Mouse (Mus musculus): ENCODE results near the gene Herc6. TPM values are rescaled to one million over a fixed set of nuclear protein-coding genes. Genes with fewer than 3 reads are reported as not detected.

The Herc6 gene
- polyA plus RNA-seq, 1 experiment = 37.9 TPM

- H3K4me3 ChIP-seq (ENCODE audit: insufficient read depth, low read length) = no peak overlapping the region
- no peak overlapping the region for H3K27ac ChIP-seq (ENCODE audit: insufficient read depth, low read depth, low read length)
- no peak for TF ChIP-seq POLR2A (IDR thresholded peaks at IDR 0.05; ENCODE audit: borderline replicate concordance, low read depth, low read length)
- TF ChIP-seq CTCF (IDR thresholded peaks at IDR 0.05; ENCODE audit: low read depth, low read length) = no peak
- peaks cover 5% of the 10 kb centered on the region for H3K4me1 ChIP-seq (ENCODE audit: control insufficient read depth, insufficient read depth, low read length)
These were observed 66.5 kb downstream of the Herc6 start for GRCm38 (mm10) chr6:57647256-57647655.

GRCm38 (mm10) chr6:57661295-57661694 is 80.5 kb downstream of the Herc6 start:
- Histone ChIP-seq H3K4me1 (ENCODE audit: control insufficient read depth, insufficient read depth, low read length) (no peaks in the 10 kb centered on the region), H3K4me3 (ENCODE audit: insufficient read depth, low read length) (no peak overlapping the region), H3K27ac (ENCODE audit: insufficient read depth, low read depth, low read length) (no peak overlapping the region)
- TF ChIP-seq POLR2A (IDR thresholded peaks at IDR 0.05; ENCODE audit: borderline replicate concordance, low read depth, low read length) (no peak), CTCF (IDR thresholded peaks at IDR 0.05; ENCODE audit: low read depth, low read length) (no peak)

- TF ChIP-seq CTCF (IDR thresholded peaks at IDR 0.05; ENCODE audit: low read depth, low read length) = no peak
- no peak for TF ChIP-seq POLR2A (IDR thresholded peaks at IDR 0.05; ENCODE audit: borderline replicate concordance, low read depth, low read length)
- H3K4me1 ChIP-seq (ENCODE audit: control insufficient read depth, insufficient read depth, low read length) = no peaks in the 10 kb centered on the region
- no peak overlapping the region for H3K4me3 ChIP-seq (ENCODE audit: insufficient read depth, low read length)
- no peak overlapping the region for H3K27ac ChIP-seq (ENCODE audit: insufficient read depth, low read depth, low read length)
These were observed 103.4 kb downstream of the Herc6 start for GRCm38 (mm10) chr6:57684156-57684555.

GRCm38 (mm10) chr6:57691467-57692261 is 110.9 kb downstream of the Herc6 start, which contains the start of gene Pyurf:
Gene Pyurf, minus strand, starts transcription at chr6:57692078.
- TF ChIP-seq POLR2A (IDR thresholded peaks at IDR 0.05; ENCODE audit: borderline replicate concordance, low read depth, low read length) (no peak), CTCF (IDR thresholded peaks at IDR 0.05; ENCODE audit: low read depth, low read length) (no peak)
- H3K4me3 ChIP-seq (ENCODE audit: insufficient read depth, low read length) = peak within 1 kb of the TSS; percentile 95
- peaks cover 2% of the 10 kb centered on the region; the same call in 1 of the 2 replicates for H3K4me1 ChIP-seq (ENCODE audit: control insufficient read depth, insufficient read depth, low read length)
- peak within 1 kb of the TSS; percentile 93 for H3K27ac ChIP-seq (ENCODE audit: insufficient read depth, low read depth, low read length)

- H3K27ac ChIP-seq (ENCODE audit: insufficient read depth, low read depth, low read length) = no peak overlapping the region
These were observed 112.3 kb downstream of the Herc6 start for GRCm38 (mm10) chr6:57693116-57693515.

GRCm38 (mm10) chr6:57701686-57702085 is 120.9 kb downstream of the Herc6 start:
- Histone ChIP-seq H3K27ac (ENCODE audit: insufficient read depth, low read depth, low read length) (no peak overlapping the region), H3K4me3 (ENCODE audit: insufficient read depth, low read length) (no peak overlapping the region), H3K4me1 (ENCODE audit: control insufficient read depth, insufficient read depth, low read length) (peaks cover 5% of the 10 kb centered on the region)
- TF ChIP-seq POLR2A (IDR thresholded peaks at IDR 0.05; ENCODE audit: borderline replicate concordance, low read depth, low read length) = no peak
- no peak for TF ChIP-seq CTCF (IDR thresholded peaks at IDR 0.05; ENCODE audit: low read depth, low read length)

More at GRCm38 (mm10) chr6:57693116-57693515, 112.3 kb downstream of the Herc6 start:
- no peak for TF ChIP-seq CTCF (IDR thresholded peaks at IDR 0.05; ENCODE audit: low read depth, low read length)
- TF ChIP-seq POLR2A (IDR thresholded peaks at IDR 0.05; ENCODE audit: borderline replicate concordance, low read depth, low read length) = no peak
- no peak overlapping the region for H3K4me3 ChIP-seq (ENCODE audit: insufficient read depth, low read length)
- peaks cover 2% of the 10 kb centered on the region; the same call in 1 of the 2 replicates for H3K4me1 ChIP-seq (ENCODE audit: control insufficient read depth, insufficient read depth, low read length)

GRCm38 (mm10) chr6:57702376-57702742 is 121.6 kb downstream of the Herc6 start, which contains the start of gene Lancl2:
Gene Lancl2, plus strand, starts transcription at chr6:57702540.
- Histone ChIP-seq H3K4me1 (ENCODE audit: control insufficient read depth, insufficient read depth, low read length) (peaks cover 7% of the 10 kb centered on the region), H3K27ac (ENCODE audit: insufficient read depth, low read depth, low read length) (peak within 1 kb of the TSS; percentile 89)
- TF ChIP-seq CTCF (IDR thresholded peaks at IDR 0.05; ENCODE audit: low read depth, low read length) (no peak), POLR2A (IDR thresholded peaks at IDR 0.05; ENCODE audit: borderline replicate concordance, low read depth, low read length) (no peak)

GRCm38 (mm10) chr6:57702743-57703499 is 122.1 kb downstream of the Herc6 start:
- H3K4me3 ChIP-seq (ENCODE audit: insufficient read depth, low read length) = peak overlapping the region; percentile 88
- TF ChIP-seq POLR2A (IDR thresholded peaks at IDR 0.05; ENCODE audit: borderline replicate concordance, low read depth, low read length) (no peak; the same call in 1 of the 2 replicates), CTCF (IDR thresholded peaks at IDR 0.05; ENCODE audit: low read depth, low read length) (no peak)
- H3K27ac ChIP-seq (ENCODE audit: insufficient read depth, low read depth, low read length) = peak overlapping the region; percentile 89
- H3K4me1 ChIP-seq (ENCODE audit: control insufficient read depth, insufficient read depth, low read length) = peaks cover 9% of the 10 kb centered on the region

More at GRCm38 (mm10) chr6:57702376-57702742, 121.6 kb downstream of the Herc6 start, which contains the start of gene Lancl2:
- peak within 1 kb of the TSS; percentile 88 for H3K4me3 ChIP-seq (ENCODE audit: insufficient read depth, low read length)

GRCm38 (mm10) chr6:57703703-57704102 is 122.9 kb downstream of the Herc6 start:
- no peak for TF ChIP-seq CTCF (IDR thresholded peaks at IDR 0.05; ENCODE audit: low read depth, low read length)
- no peak for TF ChIP-seq POLR2A (IDR thresholded peaks at IDR 0.05; ENCODE audit: borderline replicate concordance, low read depth, low read length)
- Histone ChIP-seq H3K4me1 (ENCODE audit: control insufficient read depth, insufficient read depth, low read length) (peaks cover 11% of the 10 kb centered on the region), H3K4me3 (ENCODE audit: insufficient read depth, low read length) (peak overlapping the region; percentile 88), H3K27ac (ENCODE audit: insufficient read depth, low read depth, low read length) (peak overlapping the region; percentile 89)

Measured in bone marrow macrophage, adult 2 months (primary cell).